Mouse (Mus musculus): ENCODE measurements around the gene Zfp526.

Zfp526 gene

DNA sequence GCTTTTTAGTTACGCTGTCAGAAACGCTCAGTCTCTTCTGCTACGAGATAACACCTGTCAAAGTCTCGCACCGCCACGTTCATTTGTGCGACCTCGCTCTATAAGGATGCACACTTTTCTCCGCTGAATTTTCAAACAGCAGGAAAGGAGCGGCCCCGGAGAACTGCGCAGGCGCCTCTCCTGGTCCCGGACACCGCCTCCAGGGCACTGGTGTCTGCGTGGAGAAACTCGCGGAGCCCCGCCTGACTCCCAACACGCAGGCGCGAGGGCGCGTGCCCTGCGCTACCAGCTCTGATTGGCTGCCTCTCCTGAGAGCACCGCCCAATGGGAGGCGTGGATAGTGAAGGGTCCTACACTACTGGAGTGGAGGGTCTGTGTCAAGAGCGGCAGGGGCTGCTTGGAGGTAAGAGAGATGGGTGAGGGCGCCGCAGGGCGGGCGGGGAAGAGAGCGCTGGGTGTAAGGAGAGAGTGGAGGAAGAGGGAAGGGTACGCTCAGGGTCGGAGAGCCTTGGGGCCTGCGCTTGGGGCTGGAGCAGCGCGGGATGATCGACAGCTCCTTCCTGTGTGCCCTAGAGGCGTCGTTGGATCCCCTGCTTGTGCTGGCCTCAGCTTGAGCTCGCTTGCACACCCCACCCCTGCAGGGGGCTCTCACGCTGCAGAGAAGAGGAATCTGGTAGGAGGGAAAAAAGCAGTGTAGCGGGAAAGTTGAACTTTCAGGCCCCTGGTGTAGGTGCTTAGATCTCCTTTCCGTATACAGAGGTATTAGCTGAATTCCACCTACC lies at the start of gene Zfp526:
TSS of gene Zfp526 (plus strand) at position 324 of the 782 bp plus-strand sequence.
- peak; percentile 99 for DNase-seq (ENCODE audit: low spot score)

DNA sequence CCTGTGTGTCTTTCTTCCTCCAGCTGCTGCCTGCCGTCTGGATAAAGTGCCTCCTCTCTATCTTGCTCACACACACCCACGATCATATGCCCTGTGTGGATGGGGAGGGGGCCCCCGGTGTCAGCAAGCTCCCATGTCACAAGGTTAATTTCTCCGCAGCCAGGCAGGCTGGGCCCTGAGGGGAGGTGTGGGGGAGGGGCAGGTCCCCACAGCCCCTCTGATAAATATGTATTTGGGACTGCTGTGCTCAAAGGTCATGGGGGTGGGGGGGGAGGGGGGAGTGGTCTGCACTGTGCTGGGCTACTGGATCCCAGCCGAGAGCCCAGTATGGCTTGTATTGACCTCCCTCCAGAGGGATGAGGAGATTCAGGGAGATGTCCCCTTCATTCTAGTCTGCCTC lies 48.6 kb upstream of the Zfp526 start:
- peak; percentile 49 for DNase-seq (ENCODE audit: low spot score)

DNA sequence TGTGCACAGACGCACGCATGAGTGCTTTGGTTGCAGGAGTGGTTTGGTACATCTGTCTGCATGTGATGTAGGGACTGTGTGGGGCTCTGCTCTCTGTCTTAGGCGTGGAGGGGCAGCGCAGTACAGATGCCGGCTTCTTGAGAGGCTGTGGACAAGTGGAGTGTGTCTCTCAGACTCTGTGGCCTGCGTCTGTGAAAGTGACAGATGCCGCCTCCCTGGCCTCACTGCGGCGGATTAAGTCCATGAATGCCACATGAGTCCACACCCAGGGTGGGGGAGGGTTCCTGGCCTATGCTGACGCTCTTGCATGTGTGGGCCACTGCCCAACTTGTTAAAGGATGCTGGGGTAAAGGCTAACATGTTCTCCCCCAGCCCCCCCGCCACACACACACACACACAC lies 46.9 kb upstream of the Zfp526 start:
- DNase-seq (ENCODE audit: low spot score), result peak; percentile 74

- peak; percentile 41 for DNase-seq (ENCODE audit: low spot score)
Observed at GRCm38 (mm10) chr7:25178317-25178716, 42.9 kb upstream of the Zfp526 start.

DNA sequence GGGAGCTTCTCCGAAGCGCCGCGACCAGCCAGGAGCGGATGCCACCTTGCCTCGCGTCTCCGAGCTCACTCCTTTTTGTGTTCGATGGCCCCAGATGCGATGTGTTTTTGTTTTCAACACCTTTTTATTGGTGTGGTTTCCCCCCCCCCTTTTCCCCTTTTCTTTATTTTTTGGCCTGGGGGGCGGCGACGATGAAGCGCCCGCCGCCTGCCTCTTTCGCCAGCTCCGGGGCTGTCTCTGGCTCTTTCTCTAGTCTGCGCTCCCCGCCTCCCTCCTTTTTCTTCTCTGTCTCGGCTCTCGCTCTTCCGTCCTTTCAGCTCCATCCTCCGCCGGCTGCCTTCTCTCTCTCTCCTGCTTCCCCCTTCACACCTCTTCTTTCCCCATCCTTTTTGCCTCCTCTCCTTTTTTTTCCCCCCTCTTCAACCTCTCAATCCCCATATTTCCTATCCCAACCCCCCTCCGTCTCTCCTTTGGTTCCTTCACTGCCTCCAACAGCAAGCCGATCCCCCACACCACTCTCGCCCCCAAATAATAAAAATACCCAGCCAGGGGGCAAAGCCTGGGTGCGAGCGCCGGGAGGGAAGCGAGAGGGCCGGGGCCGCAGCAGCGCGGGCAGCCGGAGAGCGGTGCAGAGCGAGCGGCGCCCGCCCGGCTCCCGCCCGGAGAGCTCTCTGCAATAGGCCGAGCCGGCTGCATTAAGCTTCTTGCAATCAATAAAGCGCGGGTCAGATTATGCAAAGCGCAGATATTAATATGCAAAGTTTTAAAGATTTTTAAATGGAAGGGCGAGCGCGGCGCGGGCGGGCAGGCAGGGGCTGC lies 42.2 kb upstream of the Zfp526 start:
- DNase-seq (ENCODE audit: low spot score), result peak; percentile 48

DNA sequence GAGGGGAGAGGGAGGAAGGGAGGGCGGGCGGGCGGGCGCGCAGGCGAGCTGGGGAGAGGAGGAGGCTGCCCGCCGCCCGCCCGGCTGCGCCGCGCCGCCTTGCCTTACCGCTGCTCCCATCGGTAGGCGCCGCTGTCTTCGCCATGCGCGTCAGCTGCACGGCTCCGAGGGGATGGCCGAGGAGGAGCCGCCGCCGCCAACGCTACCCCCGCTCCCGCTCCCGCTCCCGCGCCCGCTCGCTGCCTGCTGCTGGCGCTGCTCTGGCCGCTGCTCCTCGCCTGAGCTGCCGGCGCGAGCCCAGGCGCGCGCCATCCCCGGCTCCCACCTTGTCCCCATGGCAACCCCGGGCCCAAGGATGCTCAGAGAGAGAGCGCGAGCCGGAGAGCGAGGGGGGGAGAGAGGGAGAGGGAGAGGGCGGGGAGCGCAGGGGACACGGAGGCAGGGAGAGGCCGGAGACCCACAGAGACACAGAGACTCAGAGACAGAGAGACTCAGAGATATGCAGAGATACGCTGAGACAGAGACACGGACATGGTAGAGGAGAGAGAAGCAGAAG lies 41.5 kb upstream of the Zfp526 start, which contains the start of gene Pou2f2:
TSS of gene Pou2f2 (minus strand) at position 121 of the 556 bp plus-strand sequence.
- DNase-seq (ENCODE audit: low spot score), result peak; percentile 90

GRCm38 (mm10) chr7:25180512-25180911 lies 40.7 kb upstream of the Zfp526 start:
- DNase-seq (ENCODE audit: low spot score), result no peak

DNA sequence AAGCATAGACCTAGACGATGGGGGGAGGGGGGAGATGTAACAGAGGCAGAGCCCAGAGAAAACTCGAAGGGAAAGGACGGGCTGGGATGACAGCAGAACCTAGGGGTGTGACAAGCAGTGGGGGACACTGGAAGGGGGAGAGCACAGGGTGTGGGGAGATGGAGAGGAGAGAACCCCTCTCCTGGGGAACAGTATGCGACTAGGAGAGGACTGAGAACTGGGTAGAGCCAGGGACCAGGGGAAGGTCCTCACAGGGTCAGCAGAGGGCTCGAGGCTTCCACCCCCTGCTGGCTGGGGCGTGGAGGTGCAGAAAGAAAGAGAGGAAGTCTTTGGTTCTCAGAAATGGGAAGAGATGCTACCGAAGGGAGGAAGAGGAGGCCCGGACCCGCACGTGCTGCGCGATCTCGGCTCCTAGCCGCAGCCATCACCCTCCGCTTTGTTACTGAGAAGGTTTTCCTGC lies 39.9 kb upstream of the Zfp526 start:
- peak; percentile 83 for DNase-seq (ENCODE audit: low spot score)

GRCm38 (mm10) chr7:25181814-25182213 lies 39.4 kb upstream of the Zfp526 start:
- DNase-seq (ENCODE audit: low spot score), result no peak

DNA sequence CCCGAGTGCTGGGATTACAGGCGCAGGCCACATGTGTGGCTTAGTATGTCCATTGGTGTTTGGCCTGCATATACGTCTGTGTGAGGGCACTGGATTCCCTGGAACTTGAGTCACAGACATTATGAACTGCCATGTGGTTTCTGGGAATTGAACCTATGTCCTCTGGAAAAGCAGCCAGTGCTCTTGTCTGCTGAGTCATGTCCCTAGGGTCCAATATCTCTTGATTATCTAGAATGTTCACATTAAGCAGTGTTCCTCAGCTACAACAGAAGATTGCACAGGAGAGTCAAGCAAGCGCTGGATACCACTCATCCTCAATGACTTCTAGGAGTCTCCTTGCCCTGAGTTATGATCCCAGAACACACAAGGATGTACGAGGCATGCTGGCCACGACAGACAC lies 37.1 kb upstream of the Zfp526 start:
- DNase-seq (ENCODE audit: low spot score), result no peak

GRCm38 (mm10) chr7:25187662-25188650 lies 33.3 kb upstream of the Zfp526 start:
- peak; percentile 97 for DNase-seq (ENCODE audit: low spot score)

- no peak for DNase-seq (ENCODE audit: low spot score)
Observed at GRCm38 (mm10) chr7:25190806-25191205, 30.4 kb upstream of the Zfp526 start.

DNA sequence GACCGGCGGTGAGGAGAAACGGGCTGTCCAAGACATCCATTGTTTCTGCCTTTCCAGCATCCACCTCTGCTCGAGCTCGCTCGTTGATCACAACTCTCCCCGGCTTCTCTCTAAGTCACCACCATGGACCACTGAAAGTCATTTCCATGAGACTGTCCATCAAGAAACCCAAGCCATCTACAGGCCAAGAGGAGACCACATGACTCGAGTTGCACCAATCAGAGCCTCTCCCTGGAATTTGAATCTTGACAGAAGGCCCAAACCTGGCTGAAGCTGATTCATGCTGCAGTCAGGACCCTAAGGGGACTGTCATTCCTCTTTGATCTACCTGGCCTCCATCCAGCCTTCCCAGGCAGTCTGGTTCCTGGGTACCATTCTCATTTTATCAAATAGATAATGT lies 29.1 kb upstream of the Zfp526 start:
- DNase-seq (ENCODE audit: low spot score), result no peak

DNA sequence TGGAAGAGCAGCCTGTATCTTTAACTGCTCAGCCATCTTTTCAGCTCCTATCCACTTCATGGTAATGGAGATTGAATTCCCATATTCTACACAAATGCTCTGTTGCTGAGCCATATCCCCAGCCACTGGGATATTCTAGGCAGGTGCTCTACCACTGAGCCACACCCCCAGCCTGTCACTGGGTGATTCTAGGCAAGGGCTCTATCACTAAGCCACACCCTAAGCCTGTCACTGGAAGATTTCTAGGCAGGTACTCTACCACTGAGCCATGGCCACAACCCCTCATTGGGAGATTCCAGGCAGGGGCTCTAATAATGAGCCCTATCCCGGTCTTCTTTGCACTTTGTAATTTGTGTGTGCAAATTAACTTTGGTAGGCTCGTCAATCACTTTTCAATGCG lies 26.1 kb upstream of the Zfp526 start:
- no peak for DNase-seq (ENCODE audit: low spot score)

DNA sequence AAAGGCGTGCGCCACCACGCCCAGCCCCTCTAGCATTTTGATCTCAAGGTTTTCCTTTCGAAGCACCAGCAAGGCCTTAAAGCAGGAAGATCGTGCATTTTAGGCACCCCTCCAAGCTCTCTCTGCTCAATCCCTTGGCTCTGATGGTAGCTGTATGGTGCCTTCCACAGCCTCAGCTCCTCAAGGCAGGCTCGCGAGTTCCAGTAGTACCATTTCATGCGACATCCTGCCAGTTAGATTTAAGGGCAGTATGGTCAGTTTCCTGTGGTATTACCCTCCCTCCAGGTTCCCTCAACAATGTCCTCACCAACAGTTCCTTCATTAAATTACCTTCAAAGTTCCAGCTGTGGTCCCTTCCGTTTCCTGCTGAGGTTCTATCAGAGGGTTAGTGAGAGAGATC lies 25.1 kb upstream of the Zfp526 start:
- DNase-seq (ENCODE audit: low spot score), result no peak

DNA sequence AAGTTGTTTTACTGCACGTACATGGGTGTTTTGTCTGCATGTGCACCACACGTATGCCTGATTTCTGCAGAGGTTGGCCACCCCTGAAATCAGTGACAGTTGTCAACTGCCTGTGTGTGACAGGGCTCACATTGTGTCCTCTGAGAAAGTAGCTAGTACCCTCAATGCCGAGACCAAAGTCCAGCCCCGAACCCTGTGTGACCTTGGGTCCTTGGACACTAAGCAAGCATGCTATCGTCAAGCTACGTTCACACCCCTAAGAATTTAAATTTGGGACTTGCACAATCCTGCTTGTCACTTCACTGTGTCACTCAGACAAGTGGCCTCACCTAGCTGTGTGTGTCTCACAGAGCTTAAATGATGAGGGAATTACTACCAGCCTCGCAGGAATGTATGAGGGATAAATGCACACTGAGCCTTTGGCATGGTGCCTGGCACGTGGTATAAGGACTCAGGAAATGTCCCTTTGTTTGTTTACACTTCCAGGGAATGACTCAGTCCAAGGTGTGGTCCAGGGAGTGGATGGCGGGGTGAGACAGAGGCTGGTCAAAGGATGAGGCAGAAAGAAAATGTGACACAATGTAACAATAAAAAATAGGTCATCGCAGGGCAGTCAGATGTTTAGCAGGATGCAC lies 23.7 kb upstream of the Zfp526 start:
- DNase-seq (ENCODE audit: low spot score), result no peak

DNA sequence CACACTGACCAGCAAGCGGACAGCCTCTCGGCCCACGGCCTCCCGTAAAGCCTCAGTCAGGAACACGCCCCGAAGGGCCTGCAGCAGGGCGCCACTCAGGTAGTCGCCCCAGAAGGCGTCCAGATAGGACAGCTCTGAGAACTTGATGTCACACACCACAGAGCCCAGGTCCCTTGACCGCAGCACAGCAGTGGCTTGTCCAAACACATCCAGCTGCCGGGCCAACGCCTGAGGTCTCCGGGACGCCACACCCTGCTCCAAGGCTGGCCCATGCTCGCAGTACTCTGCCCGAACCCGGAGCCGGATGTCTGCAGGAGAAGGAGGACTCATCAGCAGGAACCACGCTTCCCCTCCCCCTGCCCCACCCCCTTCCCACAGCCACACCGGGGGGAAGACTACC lies 17.6 kb upstream of the Zfp526 start:
- no peak for DNase-seq (ENCODE audit: low spot score)

GRCm38 (mm10) chr7:25205355-25206093 lies 15.7 kb upstream of the Zfp526 start:
- DNase-seq (ENCODE audit: low spot score), result no peak

- no peak for DNase-seq (ENCODE audit: low spot score)
Observed at GRCm38 (mm10) chr7:25206094-25206830, 15.0 kb upstream of the Zfp526 start.

Measured in retina, embryonic 14.5 days (tissue).